Mouse (Mus musculus): ENCODE data around the gene Nupr1.
A peak's percentile ranks its signal among the peaks of the same experiment; 100 is the strongest.
"Not testable (repeated sequence)": the region's sequence is repeated elsewhere in the genome, so short reads cannot be mapped to it uniquely, and the experiment has no call there.

DNA sequence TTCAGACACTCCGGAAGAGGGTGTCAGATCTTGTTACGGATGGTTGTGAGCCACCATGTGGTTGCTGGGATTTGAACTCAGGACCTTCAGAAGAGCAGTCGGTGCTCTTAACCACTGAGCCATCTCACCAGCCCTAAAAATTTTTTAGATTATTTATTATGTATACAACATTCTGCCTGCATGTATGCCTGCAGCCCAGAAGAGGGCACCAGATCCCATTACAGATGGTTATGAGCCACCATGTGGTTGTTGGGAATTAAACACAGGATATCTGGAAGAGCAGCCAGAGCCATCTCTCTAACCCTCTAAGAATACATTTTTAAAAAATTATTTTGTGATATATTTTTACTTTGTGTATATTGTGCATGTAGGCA lies 12.6 kb upstream of the Nupr1 start:
- TF ChIP-seq CTCF (conservative IDR thresholded peaks at IDR 0.05; ENCODE audit: low read length) = peak; percentile 48
- TF ChIP-seq POU5F1, NANOG (IDR thresholded peaks at IDR 0.05; ENCODE audit: borderline replicate concordance, low read length): not testable (repeated sequence)
